Mouse (Mus musculus) heart, postnatal 36 days (tissue): ENCODE results near the gene Vwa3b. TPM values are rescaled to one million over a fixed set of nuclear protein-coding genes. Genes with fewer than 3 reads are reported as not detected.

Source experiments
- DNase-seq, 2 experiments: peaks; one replicate each; pipeline ENCODE4 v3.0.0; 2021 to 2022
- intact Hi-C: fragments of 180-260 bp; cut with DNase I; formaldehyde crosslinking; loops from one replicate; pipeline ENCODE4 v1.15.1; 2025
- total RNA-seq, 2 experiments: library from RNA; stranded (reverse); gene quantifications; 2 replicates each; pipeline ENCODE4 v1.2.3; 2021

Vwa3b gene
- total RNA-seq, 2 experiments from 2014 or later: 0.56 TPM; not detected in 1

GRCm38 (mm10) chr1:37053691-37054090, 27.3 kb downstream of the Vwa3b start:
- intact Hi-C loops: no loop called here
- DNase-seq: no peak

- no peak for DNase-seq
- intact Hi-C loops: no loop called here
These were observed 30.6 kb downstream of the Vwa3b start for GRCm38 (mm10) chr1:37056831-37057561.

GRCm38 (mm10) chr1:37060856-37061255, 34.5 kb downstream of the Vwa3b start:
- DNase-seq: no peak
- intact Hi-C loops: no loop called here

GRCm38 (mm10) chr1:37063053-37063452, 36.7 kb downstream of the Vwa3b start:
- DNase-seq: no peak
- intact Hi-C loops: no loop called here

GRCm38 (mm10) chr1:37063841-37064240, 37.4 kb downstream of the Vwa3b start:
- intact Hi-C loops: no loop called here
- DNase-seq: no peak

- intact Hi-C loops: no loop called here
- DNase-seq: no peak
These were observed 39.4 kb downstream of the Vwa3b start for GRCm38 (mm10) chr1:37065658-37066412.

- intact Hi-C loops: loop anchor here (5.0 kb wide), 1 partner anchor 133 kb away; the partner anchor contains the start of gene Tmem131
- no peak for DNase-seq
These were observed 49.4 kb downstream of the Vwa3b start for GRCm38 (mm10) chr1:37075759-37076158.

- DNase-seq: peak in 1 of 2 experiments; percentile 24
- intact Hi-C loops: loop anchor here (5.0 kb wide), 1 partner anchor 135 kb away; the partner anchor contains the start of gene Tmem131
These were observed 50.9 kb downstream of the Vwa3b start for GRCm38 (mm10) chr1:37077266-37077665.

- intact Hi-C loops: loop anchor here (5.0 kb wide), 1 partner anchor 136 kb away; the partner anchor contains the start of gene Tmem131
- peak; percentile 60 to 69 for DNase-seq
These were observed 51.7 kb downstream of the Vwa3b start for GRCm38 (mm10) chr1:37077955-37078549.

GRCm38 (mm10) chr1:37080442-37080841, 54.0 kb downstream of the Vwa3b start:
- no peak for DNase-seq
- intact Hi-C loops: loop anchor here (5.0 kb wide), 1 partner anchor 258 kb away; no protein-coding TSS in a partner anchor

GRCm38 (mm10) chr1:37081376-37082214, 55.2 kb downstream of the Vwa3b start:
- intact Hi-C loops: loop anchor here (5.0 kb wide), 1 partner anchor 259 kb away; no protein-coding TSS in a partner anchor
- DNase-seq: no peak

- intact Hi-C loops: loop anchor here (5.0 kb wide), 1 partner anchor 260 kb away; no protein-coding TSS in a partner anchor
- no peak for DNase-seq
These were observed 55.7 kb downstream of the Vwa3b start for GRCm38 (mm10) chr1:37082215-37082464.

GRCm38 (mm10) chr1:37084075-37084474, 57.7 kb downstream of the Vwa3b start:
- intact Hi-C loops: loop anchor here (5.0 kb wide), 1 partner anchor 262 kb away; no protein-coding TSS in a partner anchor
- no peak for DNase-seq

- DNase-seq: no peak
- intact Hi-C loops: no loop called here
These were observed 58.8 kb downstream of the Vwa3b start for GRCm38 (mm10) chr1:37085171-37085570.

GRCm38 (mm10) chr1:37089191-37089590, 62.8 kb downstream of the Vwa3b start:
- DNase-seq: no peak
- intact Hi-C loops: no loop called here

- DNase-seq: no peak
- intact Hi-C loops: no loop called here
These were observed 71.1 kb downstream of the Vwa3b start for GRCm38 (mm10) chr1:37097382-37098093.

- intact Hi-C loops: no loop called here
- no peak for DNase-seq
These were observed 71.7 kb downstream of the Vwa3b start for GRCm38 (mm10) chr1:37098094-37098555.

GRCm38 (mm10) chr1:37100361-37100760, 74.0 kb downstream of the Vwa3b start:
- DNase-seq: no peak
- intact Hi-C loops: no loop called here

- intact Hi-C loops: no loop called here
- DNase-seq: no peak
These were observed 74.6 kb downstream of the Vwa3b start for GRCm38 (mm10) chr1:37101016-37101415.

- intact Hi-C loops: no loop called here
These were observed 75.3 kb downstream of the Vwa3b start for GRCm38 (mm10) chr1:37101717-37102116.

More at GRCm38 (mm10) chr1:37101717-37102116, 75.3 kb downstream of the Vwa3b start:
- DNase-seq: no peak
